Mouse (Mus musculus): Measurements from ENCODE around the gene Krt73.

DNA sequence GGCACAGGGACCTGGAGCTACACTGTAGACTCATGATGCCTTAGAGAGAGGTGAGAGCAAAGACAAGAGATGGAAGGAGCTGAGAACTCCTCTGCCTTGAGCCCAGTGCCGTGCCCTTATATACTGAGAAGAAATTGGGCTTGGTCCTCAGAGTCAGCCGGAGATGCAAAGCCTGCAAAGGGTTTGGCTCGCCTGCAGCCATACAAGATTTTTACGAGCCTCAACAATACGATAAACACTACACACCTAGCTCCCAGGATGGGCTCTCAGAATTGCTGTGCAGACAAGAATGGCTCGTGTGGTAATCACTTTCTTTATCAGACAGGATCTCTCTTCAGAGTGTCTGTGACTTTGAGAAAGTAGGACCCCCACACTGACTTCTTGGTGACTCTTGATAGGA lies 48.5 kb upstream of the Krt73 start, which contains the start of gene Krt1:
- TF ChIP-seq CTCF (IDR thresholded peaks at IDR 0.05; ENCODE audit: low read depth, low read length), result no peak
- no peak for TF ChIP-seq GATA1 (IDR thresholded peaks at IDR 0.05; ENCODE audit: borderline replicate concordance, low read length)
- no peak for TF ChIP-seq TAL1 (conservative IDR thresholded peaks at IDR 0.05; ENCODE audit: low read depth, low read length)
- TF ChIP-seq POLR2AphosphoS5 (IDR thresholded peaks at IDR 0.05; ENCODE audit: insufficient replicate concordance, low read depth, low read length), result no peak
- no peak for TF ChIP-seq GATA2 (IDR thresholded peaks at IDR 0.05; ENCODE audit: borderline replicate concordance, low read depth, low read length)

All from G1E (cell line).